Mouse (Mus musculus) hindbrain, embryonic 14.5 days (tissue): Measurements from ENCODE around the gene Pomp. TPM values are rescaled to one million over a fixed set of nuclear protein-coding genes. Genes with fewer than 3 reads are reported as not detected.
A peak's percentile ranks its signal among the peaks of the same experiment; 100 is the strongest.
"Not testable (repeated sequence)": the region's sequence is repeated elsewhere in the genome, so short reads cannot be mapped to it uniquely, and the experiment has no call there.

ENCODE experiments used
- ATAC-seq: fragments of 200-750 bp; cut with Nextera tagmentation; 2 replicates; pipeline ENCODE4 v1.8.0; 2017; ENCODE audit warnings: moderate number of reproducible peaks, mild to moderate bottlenecking, moderate TSS enrichment, moderate library complexity; ENCODE audit not compliant: low FRiP score
- DNase-seq: peaks from one replicate; pipeline ENCODE4 v3.0.0-alpha.2; 2015; ENCODE audit warnings: low spot score
- H3K27ac ChIP-seq: fragments of 300-500 bp; sonication (generic); 2 replicates; pipeline ENCODE4 v1.5.1; 2014; ENCODE audit warnings: mild to moderate bottlenecking, moderate library complexity
- H3K27me3 ChIP-seq: fragments of 300-500 bp; sonication (generic); 2 replicates; pipeline ENCODE4 v1.6.1; 2014; ENCODE audit warnings: mild to moderate bottlenecking, low read length, mixed read lengths; ENCODE audit not compliant: control insufficient read depth, insufficient read depth
- H3K36me3 ChIP-seq: fragments of 300-500 bp; sonication (generic); replicated peaks from 2 replicates; pipeline ENCODE4 v1.6.1; 2014; ENCODE audit not compliant: control insufficient read depth, insufficient read depth
- H3K4me1 ChIP-seq: fragments of 300-500 bp; sonication (generic); replicated peaks from 2 replicates; pipeline ENCODE4 v1.6.1; 2014; ENCODE audit warnings: antibody characterized with exemption, low read length, mixed read lengths; ENCODE audit not compliant: control insufficient read depth, insufficient read depth
- H3K4me2 ChIP-seq: fragments of 300-500 bp; sonication (generic); replicated peaks from 2 replicates; pipeline ENCODE4 v1.6.1; 2014; ENCODE audit warnings: mild to moderate bottlenecking, moderate library complexity
- H3K4me3 ChIP-seq: fragments of 300-500 bp; sonication (generic); replicated peaks from 2 replicates; pipeline ENCODE4 v1.5.1; 2014; ENCODE audit warnings: mild to moderate bottlenecking, low read length
- H3K9ac ChIP-seq: fragments of 300-500 bp; sonication (generic); 2 replicates; pipeline ENCODE4 v1.6.1; 2014
- H3K9me3 ChIP-seq: fragments of 300-500 bp; sonication (generic); 2 replicates; pipeline ENCODE4 v1.6.1; 2016; ENCODE audit warnings: low read length; ENCODE audit not compliant: control insufficient read depth
- WGBS: fragments of 180-500 bp; shearing (Covaris S2); extraction: QIAGEN DNeasy Blood & Tissue Kit; methylation state at CpG from one replicate; pipeline ENCODE4 v1.1.7; 2014; 5-methylcytosine and 5-hydroxymethylcytosine counted together
- polyA plus RNA-seq: library from polyadenylated mRNA; unstranded; fragments of >200 nt; fragmentation: Nextera tagmentation; extraction: Ambion mirVana; gene quantifications from 2 replicates; pipeline ENCODE4 v1.2.1, GENCODE M21; 2014

Pomp gene
- polyA plus RNA-seq, 1 experiment from 2014 or later: 544 TPM

GRCm38 (mm10) chr5:147893766-147894454, 33.6 kb downstream of the Pomp start:
- H3K9ac ChIP-seq: peak overlapping the region; percentile 65
- H3K27me3 ChIP-seq: peaks cover 12% of the 10 kb centered on the region
- H3K36me3 ChIP-seq: no peaks in the 10 kb centered on the region
- H3K4me2 ChIP-seq: peak overlapping the region; percentile 98
- peaks cover 9% of the 10 kb centered on the region; the same call in 1 of the 2 replicates for H3K4me1 ChIP-seq
- H3K27ac ChIP-seq: no peak overlapping the region
- ATAC-seq: no peak
- peak overlapping the region; percentile 76 for H3K4me3 ChIP-seq
- DNase-seq: peak; percentile 26
- no peaks in the 10 kb centered on the region for H3K9me3 ChIP-seq
- WGBS: 1% methylated on average over 25 of the region's 25 CpGs

GRCm38 (mm10) chr5:147894455-147895076, 34.3 kb downstream of the Pomp start, which contains the start of gene Slc46a3:
TSS of gene Slc46a3 (minus strand) at chr5:147894815.
- H3K27ac ChIP-seq: 0 out of 2 replicates have a peak within 1 kb of the TSS, but pooled peaks have one; percentile 11

GRCm38 (mm10) chr5:147895436-147896198, 35.4 kb downstream of the Pomp start:
- Histone ChIP-seq H3K4me3 (peak overlapping the region; percentile 76; the same call in 1 of the 2 replicates), H3K27ac (no peak overlapping the region), H3K36me3 (no peaks in the 10 kb centered on the region), H3K4me1 (peaks cover 9% of the 10 kb centered on the region; the same call in 1 of the 2 replicates), H3K9ac (no peak overlapping the region; the same call in 1 of the 2 replicates), H3K9me3 (no peaks in the 10 kb centered on the region), H3K4me2 (peak overlapping the region; percentile 98), H3K27me3 (peaks cover 12% of the 10 kb centered on the region)
- ATAC-seq: no peak
- WGBS: 28% methylated on average over 16 of the region's 16 CpGs
- DNase-seq: no peak

More at GRCm38 (mm10) chr5:147894455-147895076, 34.3 kb downstream of the Pomp start, which contains the start of gene Slc46a3:
- Histone ChIP-seq H3K9me3 (no peaks in the 10 kb centered on the region), H3K4me3 (peak within 1 kb of the TSS; percentile 76), H3K9ac (peak within 1 kb of the TSS; percentile 65), H3K4me2 (peak within 1 kb of the TSS; percentile 98), H3K36me3 (no peaks in the 10 kb centered on the region), H3K27me3 (peaks cover 12% of the 10 kb centered on the region), H3K4me1 (peaks cover 9% of the 10 kb centered on the region; the same call in 1 of the 2 replicates)
- peak; percentile 93 for DNase-seq
- under 1% methylated on average over 47 of the region's 47 CpGs for WGBS
- peak; percentile 99 for ATAC-seq

- ATAC-seq, H3K4me3 ChIP-seq, H3K4me1 ChIP-seq, H3K27ac ChIP-seq, H3K9me3 ChIP-seq, DNase-seq, H3K36me3 ChIP-seq, H3K9ac ChIP-seq, H3K4me2 ChIP-seq: not testable (repeated sequence)
- 88% methylated on average over 4 of the region's 4 CpGs for WGBS
- peaks cover 12% of the 10 kb centered on the region for H3K27me3 ChIP-seq
Measured at GRCm38 (mm10) chr5:147896501-147896900, 36.2 kb downstream of the Pomp start.

- H3K4me2 ChIP-seq: no peak overlapping the region
- H3K9me3 ChIP-seq: no peaks in the 10 kb centered on the region
- H3K4me3 ChIP-seq: no peak overlapping the region
- H3K9ac ChIP-seq: no peak overlapping the region
- ATAC-seq: no peak
- WGBS: 82% methylated on average over 2 of the region's 2 CpGs
- H3K27ac ChIP-seq: no peak overlapping the region
- no peaks in the 10 kb centered on the region for H3K36me3 ChIP-seq
- DNase-seq: no peak
- H3K27me3 ChIP-seq: peaks cover 7% of the 10 kb centered on the region; the same call in 1 of the 2 replicates
- H3K4me1 ChIP-seq: peaks cover 9% of the 10 kb centered on the region; the same call in 1 of the 2 replicates
Measured at GRCm38 (mm10) chr5:147898254-147898653, 38.0 kb downstream of the Pomp start.

- H3K27ac ChIP-seq: no peak overlapping the region
- DNase-seq (no peak), ATAC-seq (no peak)
- no peaks in the 10 kb centered on the region for H3K9me3 ChIP-seq
- H3K27me3 ChIP-seq: peaks cover 7% of the 10 kb centered on the region; the same call in 1 of the 2 replicates
- H3K4me3 ChIP-seq: no peak overlapping the region
- WGBS: 65% methylated on average over 4 of the region's 4 CpGs
- H3K4me2 ChIP-seq: no peak overlapping the region
- peaks cover 9% of the 10 kb centered on the region; the same call in 1 of the 2 replicates for H3K4me1 ChIP-seq
- no peaks in the 10 kb centered on the region for H3K36me3 ChIP-seq
- H3K9ac ChIP-seq: no peak overlapping the region
Measured at GRCm38 (mm10) chr5:147898968-147899549, 38.8 kb downstream of the Pomp start.

- no peak for ATAC-seq
- H3K9ac ChIP-seq: no peak overlapping the region
Measured at GRCm38 (mm10) chr5:147902008-147902757, 41.9 kb downstream of the Pomp start.

GRCm38 (mm10) chr5:147903166-147903565, 42.9 kb downstream of the Pomp start:
- DNase-seq: no peak
- Histone ChIP-seq H3K4me2 (no peak overlapping the region), H3K4me1 (no peaks in the 10 kb centered on the region), H3K4me3 (no peak overlapping the region), H3K27me3 (no peaks in the 10 kb centered on the region), H3K9ac (no peak overlapping the region), H3K36me3 (no peaks in the 10 kb centered on the region), H3K27ac (no peak overlapping the region), H3K9me3 (no peaks in the 10 kb centered on the region)
- WGBS: 84% methylated on average over 9 of the region's 9 CpGs
- ATAC-seq: no peak

More at GRCm38 (mm10) chr5:147902008-147902757, 41.9 kb downstream of the Pomp start:
- Histone ChIP-seq H3K27ac (no peak overlapping the region), H3K4me3 (no peak overlapping the region), H3K4me2 (no peak overlapping the region), H3K9me3 (no peaks in the 10 kb centered on the region), H3K36me3 (no peaks in the 10 kb centered on the region), H3K4me1 (no peaks in the 10 kb centered on the region), H3K27me3 (no peaks in the 10 kb centered on the region)
- 90% methylated on average over 15 of the region's 15 CpGs for WGBS
- no peak for DNase-seq
